Comparison of ENCODE assay signal across 16 mouse cellular contexts in genomic region chr15:94024806-94025205, GRCm38 (mm10).
A peak's percentile ranks its signal among the peaks of the same experiment; 100 is the strongest.
DNase-seq lines count a peak whose midpoint lies in the region; ATAC-seq lines count a peak whose summit lies in the region.
"Had no signal": no experiment of that assay in that cellular context is flagged by ENCODE, and none has a peak within 500 bp of the region (broad histone marks: within the 10 kb centered on the region; RNA-seq: fewer than 3 reads in every experiment).

No protein-coding gene starts in this region.

- H3K9me3 ChIP-seq in heart, embryonic 11.5 days (replicated peaks; ENCODE audit: control insufficient read depth, low read length) = no peaks in the 10 kb centered on the region
- no peaks in the 10 kb centered on the region for H3K9me3 ChIP-seq in lung, embryonic 15.5 days
- H3K9me3 ChIP-seq in embryonic facial prominence, embryonic 14.5 days (ENCODE audit: control insufficient read depth, low read length) = no peaks in the 10 kb centered on the region
- no peaks in the 10 kb centered on the region for H3K9me3 ChIP-seq in limb, embryonic 13.5 days
- H3K9me3 ChIP-seq: limb, embryonic 12.5 days; neural tube, embryonic 12.5 days had no signal

- peaks cover 17% of the 10 kb centered on the region for H3K4me1 ChIP-seq in heart, embryonic 11.5 days (ENCODE audit: control insufficient read depth, insufficient read depth, low read length)
- H3K4me1 ChIP-seq in lung, embryonic 15.5 days = peaks cover 37% of the 10 kb centered on the region
- peaks cover 28% of the 10 kb centered on the region for H3K4me1 ChIP-seq in embryonic facial prominence, embryonic 14.5 days (ENCODE audit: control insufficient read depth, insufficient read depth, low read length)
- H3K4me1 ChIP-seq in limb, embryonic 13.5 days = peaks cover 29% of the 10 kb centered on the region
- H3K4me1 ChIP-seq: megakaryocyte, embryonic 14.5 days had no signal

- ATAC-seq in heart, embryonic 11.5 days (replicated peaks; ENCODE audit: insufficient number of reproducible peaks, low FRiP score, low TSS enrichment) = no peak
- no peak for ATAC-seq in lung, embryonic 15.5 days (ENCODE audit: borderline replicate concordance, extremely low read depth, low FRiP score, low TSS enrichment)
- no peak for ATAC-seq in embryonic facial prominence, embryonic 14.5 days (ENCODE audit: low read depth)
- no peak for ATAC-seq in limb, embryonic 13.5 days (ENCODE audit: low FRiP score, low read depth)
- ATAC-seq: CD4-positive, CD25-positive, alpha-beta regulatory T cell, adult 4 months had no signal

- no peak for DNase-seq in heart, postnatal 25 days (ENCODE audit: low spot score)
- no peak for DNase-seq in lung, postnatal 4 days
- DNase-seq in embryonic facial prominence, embryonic 14.5 days (ENCODE audit: low spot score) = no peak
- no peak for DNase-seq in layer of hippocampus, adult 9-11 months
- no peak for DNase-seq in testis, postnatal 14 days (ENCODE audit: low spot score)
- DNase-seq: cerebellum, adult 9-11 months; kidney, adult 11 months; right cerebral cortex, postnatal 25 days had no signal

- no peak overlapping the region for H3K4me2 ChIP-seq in heart, embryonic 11.5 days
- H3K4me2 ChIP-seq in lung, embryonic 15.5 days = no peak overlapping the region
- no peak overlapping the region for H3K4me2 ChIP-seq in embryonic facial prominence, embryonic 14.5 days (ENCODE audit: low read depth, low read length)
- H3K4me2 ChIP-seq in limb, embryonic 13.5 days (replicated peaks) = no peak overlapping the region
- H3K4me2 ChIP-seq: neural tube, embryonic 12.5 days had no signal

- no peak overlapping the region for H3K9ac ChIP-seq in heart, embryonic 11.5 days (ENCODE audit: low read depth, low read length)
- H3K9ac ChIP-seq in lung, embryonic 15.5 days = no peak overlapping the region
- H3K9ac ChIP-seq in embryonic facial prominence, embryonic 14.5 days (ENCODE audit: low read depth, low read length) = no peak overlapping the region
- no peak overlapping the region for H3K9ac ChIP-seq in limb, embryonic 13.5 days
- H3K9ac ChIP-seq: forebrain, postnatal 0 days; limb, embryonic 12.5 days; neural tube, embryonic 12.5 days had no signal

- intact Hi-C loops in heart, postnatal 25 days (cut with DNase I) = no loop called here

- H3K36me3 ChIP-seq in heart, embryonic 11.5 days (ENCODE audit: control insufficient read depth, insufficient read depth, low read length) = no peaks in the 10 kb centered on the region
- no peaks in the 10 kb centered on the region for H3K36me3 ChIP-seq in lung, embryonic 15.5 days
- no peaks in the 10 kb centered on the region for H3K36me3 ChIP-seq in embryonic facial prominence, embryonic 14.5 days (ENCODE audit: control insufficient read depth, insufficient read depth, low read length)
- H3K36me3 ChIP-seq in limb, embryonic 13.5 days = no peaks in the 10 kb centered on the region
- H3K36me3 ChIP-seq: limb, embryonic 12.5 days; neural tube, embryonic 12.5 days had no signal

- H3K27me3 ChIP-seq in heart, embryonic 11.5 days (ENCODE audit: control insufficient read depth, insufficient read depth, low read length) = no peaks in the 10 kb centered on the region
- no peaks in the 10 kb centered on the region for H3K27me3 ChIP-seq in lung, embryonic 15.5 days
- H3K27me3 ChIP-seq in embryonic facial prominence, embryonic 14.5 days (replicated peaks; ENCODE audit: control insufficient read depth, insufficient read depth, low read length) = no peaks in the 10 kb centered on the region
- no peaks in the 10 kb centered on the region for H3K27me3 ChIP-seq in limb, embryonic 13.5 days
- H3K27me3 ChIP-seq: limb, embryonic 12.5 days; megakaryocyte, embryonic 14.5 days; neural tube, embryonic 12.5 days had no signal

- no peak overlapping the region for H3K4me3 ChIP-seq in heart, embryonic 11.5 days (ENCODE audit: low read depth, low read length)
- no peak overlapping the region for H3K4me3 ChIP-seq in lung, embryonic 15.5 days
- H3K4me3 ChIP-seq in embryonic facial prominence, embryonic 14.5 days (ENCODE audit: low read depth, low read length) = no peak overlapping the region
- no peak overlapping the region for H3K4me3 ChIP-seq in limb, embryonic 13.5 days
- H3K4me3 ChIP-seq: limb, embryonic 12.5 days; megakaryocyte, embryonic 14.5 days; neural tube, embryonic 12.5 days had no signal

- 0 out of 2 replicates have a peak overlapping the region, but pooled peaks have one; percentile 22 for H3K27ac ChIP-seq in heart, embryonic 11.5 days (ENCODE audit: low read depth, low read length)
- H3K27ac ChIP-seq in lung, embryonic 15.5 days = peak overlapping the region; percentile 60; the same call in 1 of the 2 replicates
- peak overlapping the region; percentile 46 for H3K27ac ChIP-seq in embryonic facial prominence, embryonic 14.5 days (replicated peaks; ENCODE audit: low read depth, low read length)
- peak overlapping the region; percentile 81; the same call in 1 of the 2 replicates for H3K27ac ChIP-seq in limb, embryonic 13.5 days
- H3K27ac ChIP-seq: neural tube, embryonic 12.5 days had no signal

- 38% methylated on average over 3 of the region's 3 CpGs for WGBS in heart, embryonic 11.5 days (ENCODE audit: insufficient replicate concordance)
- 22% methylated on average over 3 of the region's 3 CpGs for WGBS in lung, embryonic 15.5 days
- WGBS in embryonic facial prominence, embryonic 14.5 days = 46% methylated on average over 3 of the region's 3 CpGs
- 66% methylated on average over 3 of the region's 3 CpGs for WGBS in limb, embryonic 13.5 days

Comparison
In these comparisons a context has a peak if more than half of its experiments do, and no peak if none do; other contexts are left out.
1. H3K27ac ChIP-seq: peak in every context shown above with its lines; median percentile 81 in limb, embryonic 13.5 days; 60 in lung, embryonic 15.5 days; 46 in embryonic facial prominence, embryonic 14.5 days; 22 in heart, embryonic 11.5 days.